Mouse (Mus musculus) stomach, postnatal 0 days (tissue): ENCODE results near the gene Zfp652.

ENCODE experiments used
- CTCF ChIP-seq: IDR thresholded peaks from 2 replicates; pipeline ENCODE4 v1.5.1; 2016; ENCODE audit warnings: antibody characterized with exemption, low read depth, mild to moderate bottlenecking, moderate library complexity
- EP300 ChIP-seq: optimal IDR thresholded peaks from 2 replicates; pipeline ENCODE3; 2016; ENCODE audit warnings: antibody characterized with exemption

GRCm38 (mm10) chr11:95838598-95838997 is 126.1 kb downstream of the Zfp652 start:
- TF ChIP-seq EP300 (no peak), CTCF (no peak)
